Mouse (Mus musculus) CD8-positive naive resting alpha-beta T cell, adult 2 months (primary cell): Measurements from ENCODE around the gene Zc3hav1.
A peak's percentile ranks its signal among the peaks of the same experiment; 100 is the strongest.
"Not testable (repeated sequence)": the region's sequence is repeated elsewhere in the genome, so short reads cannot be mapped to it uniquely, and the experiment has no call there.

Experiments used
- DNase-seq, 2 experiments: peaks; one replicate each; pipeline ENCODE4 v3.0.0; 2022; ENCODE audit warnings: low read depth in 2 of 2, low spot score in 2 of 2

Gene Zc3hav1

GRCm38 (mm10) chr6:38353811-38354722, at the start of gene Zc3hav1:
Gene Zc3hav1 (minus strand): TSS chr6:38354603.
- peak; percentile 92 for DNase-seq

GRCm38 (mm10) chr6:38389671-38390070, 35.3 kb upstream of the Zc3hav1 start:
- DNase-seq = peak in 1 of 2 experiments; percentile 35

- DNase-seq = peak; percentile 75 to 81
These were observed 26.8 kb upstream of the Zc3hav1 start, which contains the start of gene Ttc26 for GRCm38 (mm10) chr6:38381129-38381771. Gene Ttc26 (plus strand): TSS chr6:38381469.

GRCm38 (mm10) chr6:38380764-38381128, 26.3 kb upstream of the Zc3hav1 start:
- no peak for DNase-seq

- DNase-seq = no peak
These were observed 19.9 kb upstream of the Zc3hav1 start for GRCm38 (mm10) chr6:38374271-38374670.

- DNase-seq = no peak
These were observed 15.5 kb upstream of the Zc3hav1 start for GRCm38 (mm10) chr6:38369945-38370344.

- DNase-seq = no peak
These were observed 9.7 kb upstream of the Zc3hav1 start for GRCm38 (mm10) chr6:38364121-38364520.

- DNase-seq = no peak
These were observed 9.0 kb upstream of the Zc3hav1 start for GRCm38 (mm10) chr6:38363370-38363769.

- DNase-seq = no peak
These were observed 7.5 kb upstream of the Zc3hav1 start for GRCm38 (mm10) chr6:38361937-38362336.

- DNase-seq = no peak
These were observed 6.7 kb upstream of the Zc3hav1 start for GRCm38 (mm10) chr6:38361065-38361464.

- DNase-seq = peak in 1 of 2 experiments; percentile 43
These were observed 5.5 kb upstream of the Zc3hav1 start for GRCm38 (mm10) chr6:38359736-38360499.

- DNase-seq = not testable (repeated sequence)
These were observed 4.8 kb upstream of the Zc3hav1 start for GRCm38 (mm10) chr6:38359044-38359735.

GRCm38 (mm10) chr6:38358253-38359027, 4.0 kb upstream of the Zc3hav1 start:
- DNase-seq = no peak

- no peak for DNase-seq
These were observed 3.3 kb upstream of the Zc3hav1 start for GRCm38 (mm10) chr6:38357603-38358252.

GRCm38 (mm10) chr6:38356661-38357433, 2.4 kb upstream of the Zc3hav1 start:
- DNase-seq = not testable (repeated sequence)

GRCm38 (mm10) chr6:38355862-38356261, 1.5 kb upstream of the Zc3hav1 start:
- DNase-seq = no peak

GRCm38 (mm10) chr6:38355354-38355823, 986 bp upstream of the Zc3hav1 start:
- DNase-seq = no peak

GRCm38 (mm10) chr6:38354723-38355353, 435 bp upstream of the Zc3hav1 start:
- no peak for DNase-seq
